Mouse (Mus musculus) liver, adult 2 months (tissue): ENCODE data around the gene Uhrf1.

ENCODE experiments used
- CTCF ChIP-seq: fragments of 200-500 bp; IDR thresholded peaks from 2 replicates; pipeline ENCODE4 v1.5.1; 2011; ENCODE audit warnings: low read depth, low read length, control low read depth
- POLR2A ChIP-seq: fragments of 200-500 bp; IDR thresholded peaks from 2 replicates; pipeline ENCODE4 v1.6.1; 2011; ENCODE audit warnings: low read length, control low read depth; ENCODE audit not compliant: insufficient read depth; ENCODE audit errors: extremely low read depth

DNA sequence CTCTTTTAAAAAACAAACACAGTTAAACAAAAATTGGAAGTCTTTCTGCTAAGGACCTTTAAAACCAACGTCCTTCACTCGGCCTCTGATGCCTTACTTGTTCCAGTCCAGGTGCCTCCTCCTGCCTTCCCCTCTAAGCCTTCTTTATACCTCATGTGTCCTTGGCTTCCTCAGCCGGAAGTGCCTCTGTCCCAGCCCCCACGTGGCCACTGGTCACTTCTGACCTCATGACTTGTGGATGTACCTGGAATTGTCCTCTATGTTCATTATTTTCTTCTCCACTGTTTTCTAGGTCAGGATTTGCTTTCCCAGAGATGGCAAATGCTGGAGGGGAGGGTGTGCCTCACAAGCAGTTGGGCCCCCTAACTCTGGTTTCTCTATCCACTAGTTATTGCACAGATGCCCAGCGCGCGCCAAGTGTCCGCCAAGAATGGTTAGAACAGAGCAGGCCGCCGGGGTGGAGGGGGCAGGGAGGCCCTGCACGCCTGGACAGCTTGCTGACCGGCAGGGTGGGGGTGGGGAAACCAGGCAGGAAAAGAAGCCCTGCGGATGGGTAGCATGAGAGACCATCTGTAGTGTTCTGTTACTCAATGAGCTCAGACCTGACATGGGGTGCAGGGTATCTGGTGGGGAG lies 641 bp upstream of the Uhrf1 start:
- TF ChIP-seq POLR2A (no peak), CTCF (no peak)
